Mouse (Mus musculus) cerebellum, adult 2 months (tissue): Measurements from ENCODE around the gene Hnrnpu.

Experiments
- CTCF ChIP-seq: fragments of 200-500 bp; IDR thresholded peaks from 2 replicates; pipeline ENCODE4 v1.5.1; 2011; ENCODE audit warnings: low read depth, mild to moderate bottlenecking, control low read depth, low read length, moderate library complexity, borderline replicate concordance; ENCODE audit not compliant: insufficient read depth
- POLR2A ChIP-seq: fragments of 200-500 bp; IDR thresholded peaks from 2 replicates; pipeline ENCODE4 v1.6.1; 2011; ENCODE audit warnings: low read length, control low read depth, borderline replicate concordance; ENCODE audit not compliant: insufficient read depth

GRCm38 (mm10) chr1:178335860-178336261, 1.7 kb downstream of the Hnrnpu start:
- no peak for TF ChIP-seq CTCF
- no peak for TF ChIP-seq POLR2A
